Mouse (Mus musculus): ENCODE measurements around the gene Gm42878. TPM values are rescaled to one million over a fixed set of nuclear protein-coding genes. Genes with fewer than 3 reads are reported as not detected.

The Gm42878 gene
- total RNA-seq (2022): 1 to 10 TPM in 1 of 4 experiments, not detected in 3; 1.5 TPM

DNA sequence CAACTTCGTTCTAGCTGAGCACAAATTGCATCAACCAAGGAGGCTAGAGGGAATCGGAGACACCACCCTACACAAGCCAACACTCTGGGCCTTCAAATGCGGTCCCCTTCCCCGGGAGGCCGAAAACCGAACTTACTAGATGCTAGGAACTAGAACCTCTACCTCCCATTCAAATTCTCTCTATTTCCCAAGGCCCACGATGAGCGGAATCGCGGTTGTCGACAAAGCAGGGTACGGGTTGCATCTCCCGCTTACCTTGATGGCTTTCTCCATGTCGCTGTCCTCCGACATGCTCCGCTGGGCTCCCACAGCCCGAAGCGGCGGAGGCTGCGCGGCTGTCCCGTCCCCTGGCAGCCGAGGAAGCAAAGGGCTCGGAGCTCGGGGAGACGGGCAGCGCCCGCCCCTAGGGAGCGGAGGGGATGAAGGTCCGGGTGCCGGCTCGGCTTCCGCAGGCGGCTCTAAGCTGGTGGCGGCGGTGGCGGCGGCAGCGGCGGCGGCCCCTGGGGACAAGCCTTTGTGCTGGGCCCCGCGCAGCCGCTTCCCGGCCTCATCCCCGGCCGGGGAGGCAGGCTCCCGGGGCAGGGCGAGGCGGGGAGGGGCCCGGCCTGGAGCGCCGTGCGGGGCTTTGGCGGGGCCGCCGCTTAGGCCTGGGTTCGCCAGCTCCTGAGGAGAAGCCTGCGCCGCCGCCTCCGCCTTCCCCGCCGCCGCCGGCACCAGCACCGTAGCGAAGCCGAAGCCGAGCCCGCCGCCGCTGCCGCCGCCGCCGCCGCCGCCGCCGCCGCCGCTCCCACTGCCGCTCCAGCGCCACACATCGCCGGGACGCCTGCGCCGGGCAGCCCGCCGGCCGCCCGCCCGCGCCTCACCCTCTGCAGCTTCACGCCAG lies at the start of gene Gm42878, which contains the start of gene Adam1a:
Gm42878 (minus strand) TSS at position 573 of the 883 bp plus-strand sequence.
Adam1a (minus strand) TSS at position 573 of the 883 bp plus-strand sequence.
- DNase-seq (ENCODE audit: low spot score in 2 of 2): no peak

DNA sequence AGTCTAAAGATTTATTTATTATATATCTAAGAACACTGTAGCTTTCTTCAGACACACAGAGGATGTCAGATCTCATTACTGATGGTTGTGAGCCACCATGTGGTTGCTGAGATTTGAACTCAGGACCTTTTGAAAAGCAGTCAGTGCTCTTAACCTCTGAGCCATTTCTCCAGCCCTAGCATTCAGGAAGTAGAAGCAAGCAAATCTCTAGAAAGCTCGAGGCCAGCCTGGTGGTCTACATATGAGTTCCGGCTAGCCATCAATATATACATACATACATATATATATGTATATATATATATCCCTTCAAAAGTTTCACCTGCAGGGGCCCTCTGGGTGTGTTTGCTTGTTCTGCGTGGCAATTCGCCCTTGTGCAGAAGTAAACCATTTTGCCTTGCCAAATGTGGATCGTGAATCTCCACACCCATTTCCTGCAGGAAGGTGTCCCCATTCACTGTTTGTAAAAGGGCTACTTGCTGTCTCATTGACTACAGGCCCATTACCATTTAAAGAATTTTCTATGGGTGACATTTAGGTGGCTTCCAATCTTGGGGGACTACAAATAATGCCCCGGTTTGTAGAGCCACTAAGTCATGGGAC lies 49.5 kb upstream of the Gm42878 start:
- DNase-seq (ENCODE audit: low spot score in 2 of 2): no peak

DNA sequence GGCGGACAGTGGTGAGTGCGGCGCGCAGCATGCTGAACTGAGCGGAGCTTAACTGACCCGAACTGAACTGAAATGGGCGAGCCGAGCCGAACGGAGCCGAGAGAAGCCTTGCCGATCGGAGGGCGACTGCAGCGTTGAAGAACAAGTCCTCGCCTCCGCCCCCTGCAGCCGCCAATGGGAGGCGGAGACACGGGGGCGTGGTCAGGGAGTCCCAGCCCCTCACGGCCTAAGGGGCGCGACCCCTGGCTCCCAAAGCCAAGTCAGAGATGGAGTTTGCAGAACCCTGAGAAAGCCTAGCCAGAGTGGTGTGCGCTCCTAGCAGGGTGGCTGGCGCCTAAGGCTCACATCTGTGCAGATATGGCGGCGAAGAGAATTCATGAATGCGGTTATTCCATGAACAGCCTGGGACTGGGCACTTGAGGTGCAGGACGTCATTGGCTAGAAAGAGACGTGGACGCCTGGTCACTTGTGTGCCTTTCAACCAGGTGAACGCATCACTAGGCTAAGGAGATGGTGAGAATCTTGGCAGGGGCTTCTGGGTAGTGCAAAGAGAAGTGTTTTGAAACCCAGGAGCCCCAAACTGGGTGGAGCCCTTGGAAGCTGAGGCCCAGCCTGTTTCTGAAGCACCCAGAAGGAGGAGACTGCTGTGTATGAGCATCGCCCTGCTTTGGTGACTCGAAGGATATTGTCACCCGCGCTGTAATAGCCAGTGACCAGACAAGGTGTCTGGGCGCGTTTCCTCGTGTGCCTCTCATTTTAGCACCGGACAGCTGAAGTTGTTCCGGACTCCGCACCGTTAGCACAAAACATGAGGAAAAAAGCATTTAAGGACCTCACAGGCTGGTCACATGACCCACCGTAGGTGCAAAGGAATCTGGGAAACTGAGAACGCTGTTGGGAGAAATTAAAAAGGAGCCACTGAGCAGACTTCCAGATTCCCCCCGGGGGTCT lies 48.4 kb upstream of the Gm42878 start, which contains the start of gene Aldh2:
Aldh2 (minus strand) TSS at position 374 of the 951 bp plus-strand sequence.
- peak; percentile 71 to 74 for DNase-seq (ENCODE audit: low spot score in 2 of 2)

DNA sequence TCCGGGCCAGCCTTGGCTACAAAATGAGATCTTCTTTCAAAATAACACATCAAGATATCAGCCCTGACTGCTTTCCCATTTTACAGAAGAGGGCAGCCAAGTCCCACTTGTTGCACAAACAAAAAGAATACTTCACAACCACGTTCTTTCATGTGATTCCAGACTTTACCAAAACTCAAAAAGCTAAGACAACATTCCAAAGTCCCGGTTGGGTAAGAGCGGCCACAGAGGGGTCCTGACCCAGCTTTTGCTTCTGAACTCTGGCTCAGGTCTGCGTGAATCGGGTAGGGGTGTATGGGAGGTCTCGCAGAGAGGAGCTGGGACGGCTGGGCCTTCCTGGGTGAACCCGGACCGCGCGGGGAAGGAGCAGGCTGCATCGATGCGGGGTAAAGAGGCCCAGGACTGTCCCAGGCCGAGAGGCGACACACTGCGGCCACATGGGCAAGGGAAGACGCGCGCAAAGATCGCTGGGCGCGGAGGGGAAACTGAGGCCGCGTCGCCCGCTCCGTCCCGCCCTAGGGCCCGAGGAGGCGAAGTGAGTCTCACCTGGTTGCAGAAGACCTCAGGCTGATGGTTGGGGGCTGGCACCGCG lies 47.6 kb upstream of the Gm42878 start:
- DNase-seq (ENCODE audit: low spot score in 2 of 2): no peak

DNA sequence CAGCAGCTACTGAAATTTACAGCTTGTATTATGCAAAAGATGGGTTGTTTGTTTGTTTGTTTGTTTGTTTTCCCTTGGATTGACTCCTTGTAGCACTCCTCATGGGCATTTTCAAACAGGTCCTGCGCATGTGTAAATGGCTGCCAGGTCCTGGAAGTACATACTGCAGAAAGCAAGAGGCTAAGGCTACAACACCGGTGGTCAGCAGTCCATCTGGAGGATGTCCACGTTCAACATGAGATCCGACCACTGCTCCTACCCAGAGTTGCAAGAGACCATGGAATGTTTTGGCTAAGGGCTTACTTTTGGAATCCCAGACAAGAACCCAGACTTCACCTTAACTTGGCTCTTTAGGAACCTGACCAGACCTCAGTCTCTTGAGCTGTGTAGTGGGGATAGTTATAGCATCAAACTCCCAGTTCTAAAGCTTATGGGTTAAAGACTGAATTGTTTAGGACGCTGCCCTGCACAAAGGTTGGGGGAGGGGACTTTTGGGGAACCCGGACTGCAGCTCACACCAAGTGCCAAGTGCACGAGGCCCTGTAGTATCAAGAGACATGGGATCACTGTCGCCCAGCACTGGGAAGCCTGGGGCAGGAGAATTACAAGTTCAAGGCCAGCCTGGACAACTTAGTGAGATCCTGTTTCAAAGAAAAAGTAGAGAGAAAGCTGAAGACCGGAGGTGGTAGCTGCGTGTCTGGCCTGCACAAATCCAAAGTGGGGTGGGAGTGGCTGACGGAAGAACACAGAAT lies 47.0 kb upstream of the Gm42878 start:
- DNase-seq (ENCODE audit: low spot score in 2 of 2): no peak

DNA sequence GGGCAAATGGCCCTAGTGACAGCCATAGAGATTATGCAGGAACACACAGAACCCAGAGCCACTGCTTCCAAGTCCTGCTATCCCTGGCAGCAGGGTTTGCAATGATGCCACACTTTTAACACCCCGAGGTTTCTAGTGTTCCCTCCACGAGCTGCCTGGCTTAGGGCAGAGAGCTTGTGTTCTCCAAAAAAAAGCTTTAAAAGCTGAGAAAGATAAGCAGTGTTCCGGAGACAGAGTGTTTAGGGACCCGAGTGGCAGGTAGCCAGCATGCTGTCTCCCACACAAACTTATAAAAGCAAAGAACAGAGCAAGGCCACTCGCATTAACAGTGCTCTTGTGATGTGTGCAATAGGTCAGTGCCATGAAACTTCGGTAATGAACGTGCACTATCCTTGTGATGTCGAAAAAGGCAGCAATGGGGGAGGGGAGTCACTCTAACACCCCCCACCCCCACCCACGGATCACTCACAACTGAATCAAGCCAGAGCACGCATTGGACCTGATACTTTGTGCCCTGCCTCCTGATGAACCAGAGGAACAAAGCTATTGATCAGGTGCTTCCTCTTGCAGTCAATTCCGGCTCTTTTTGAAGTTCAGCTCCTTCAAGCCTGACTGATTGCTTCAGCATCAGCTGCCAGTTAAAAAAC lies 46.3 kb upstream of the Gm42878 start:
- no peak for DNase-seq (ENCODE audit: low spot score in 2 of 2)

DNA sequence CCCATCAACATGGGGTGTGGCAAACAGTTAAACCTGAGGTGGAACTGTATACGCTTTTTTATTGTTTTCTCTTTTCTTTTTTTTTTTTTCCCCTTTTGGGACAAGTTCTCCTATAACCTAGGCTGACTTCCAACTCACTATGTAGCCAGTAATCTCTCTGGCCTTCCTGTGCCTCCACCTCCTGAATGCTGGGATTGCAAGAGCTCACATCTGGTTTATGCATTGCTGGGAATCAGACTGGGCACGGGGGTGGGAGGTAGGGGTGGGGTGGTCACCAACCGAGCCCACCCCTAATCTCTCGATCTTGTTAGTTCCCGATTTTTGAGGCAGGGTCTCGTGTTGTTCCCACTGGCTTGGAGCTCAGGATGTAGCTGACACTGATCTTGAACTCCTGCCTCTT lies 44.6 kb upstream of the Gm42878 start:
- DNase-seq (ENCODE audit: low spot score in 2 of 2): no peak

DNA sequence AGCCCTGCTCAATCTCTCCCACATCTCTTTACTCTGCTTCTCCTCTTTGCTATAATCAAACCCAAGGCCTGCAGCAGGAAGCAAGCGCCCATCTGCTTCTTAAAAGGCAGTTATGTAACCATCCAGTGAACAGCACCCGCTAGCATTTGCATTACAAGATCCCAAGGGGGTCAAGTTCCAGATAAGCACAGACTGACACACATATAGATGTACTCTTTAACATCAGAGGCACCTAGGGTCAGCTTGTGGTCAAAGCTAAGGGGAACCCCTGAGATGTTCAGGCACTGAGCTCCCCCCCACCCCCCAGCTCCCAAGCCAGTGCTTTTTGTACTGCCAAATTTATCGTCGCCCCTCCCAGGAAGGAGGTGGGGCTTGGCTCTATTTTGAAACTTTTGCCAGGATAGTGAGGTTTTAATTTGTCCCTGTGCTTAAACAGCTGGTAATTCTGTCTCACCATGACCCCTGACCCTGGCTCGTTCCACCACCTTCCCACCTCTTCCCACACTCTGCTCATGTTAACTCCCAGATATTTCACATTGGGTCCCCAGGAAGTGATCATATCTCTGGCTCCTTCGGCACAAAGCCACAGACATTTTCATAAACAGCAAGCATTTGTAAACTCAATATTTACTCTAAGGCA lies 41.2 kb upstream of the Gm42878 start:
- DNase-seq (ENCODE audit: low spot score in 2 of 2): peak; percentile 71 to 72

DNA sequence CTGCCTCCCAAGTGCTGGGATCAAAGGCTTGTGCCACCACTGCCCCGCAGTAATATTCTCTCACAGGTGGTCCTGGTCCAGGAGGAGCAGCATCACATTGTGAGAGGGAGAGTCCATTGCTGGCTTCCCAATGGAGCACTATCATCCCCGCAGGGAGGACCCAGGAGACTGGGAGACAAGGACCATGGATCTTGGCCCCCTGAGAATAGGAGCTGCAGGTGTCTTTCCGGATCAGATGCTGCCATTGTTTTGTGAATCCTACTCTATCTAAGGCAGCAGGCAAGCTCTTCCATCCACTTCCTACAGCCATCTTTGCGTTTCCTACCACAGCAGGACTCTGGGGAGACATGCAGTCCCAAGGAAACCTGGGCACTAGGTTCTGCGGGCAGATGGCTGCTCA lies 40.4 kb upstream of the Gm42878 start:
- no peak for DNase-seq (ENCODE audit: low spot score in 2 of 2)

DNA sequence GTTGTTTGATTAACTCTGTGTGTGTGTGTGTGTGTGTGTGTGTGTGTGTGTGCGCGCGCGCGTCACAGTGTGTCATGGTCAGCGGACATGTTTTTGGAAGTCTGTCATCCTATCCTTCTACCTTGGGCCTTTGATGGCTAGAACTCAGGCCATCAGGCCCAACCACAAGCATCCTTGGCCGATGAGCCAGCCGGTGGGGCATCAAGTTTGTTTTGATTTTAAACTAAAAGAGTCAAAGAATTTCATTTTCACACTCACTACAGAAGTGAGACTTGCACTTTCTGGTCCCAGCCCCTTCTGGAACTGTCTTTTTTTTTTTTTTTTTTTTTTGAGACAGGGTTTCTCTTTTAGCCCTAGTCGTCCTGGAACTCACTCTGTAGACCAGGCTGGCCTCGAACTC lies 39.7 kb upstream of the Gm42878 start:
- DNase-seq (ENCODE audit: low spot score in 2 of 2): no peak

DNA sequence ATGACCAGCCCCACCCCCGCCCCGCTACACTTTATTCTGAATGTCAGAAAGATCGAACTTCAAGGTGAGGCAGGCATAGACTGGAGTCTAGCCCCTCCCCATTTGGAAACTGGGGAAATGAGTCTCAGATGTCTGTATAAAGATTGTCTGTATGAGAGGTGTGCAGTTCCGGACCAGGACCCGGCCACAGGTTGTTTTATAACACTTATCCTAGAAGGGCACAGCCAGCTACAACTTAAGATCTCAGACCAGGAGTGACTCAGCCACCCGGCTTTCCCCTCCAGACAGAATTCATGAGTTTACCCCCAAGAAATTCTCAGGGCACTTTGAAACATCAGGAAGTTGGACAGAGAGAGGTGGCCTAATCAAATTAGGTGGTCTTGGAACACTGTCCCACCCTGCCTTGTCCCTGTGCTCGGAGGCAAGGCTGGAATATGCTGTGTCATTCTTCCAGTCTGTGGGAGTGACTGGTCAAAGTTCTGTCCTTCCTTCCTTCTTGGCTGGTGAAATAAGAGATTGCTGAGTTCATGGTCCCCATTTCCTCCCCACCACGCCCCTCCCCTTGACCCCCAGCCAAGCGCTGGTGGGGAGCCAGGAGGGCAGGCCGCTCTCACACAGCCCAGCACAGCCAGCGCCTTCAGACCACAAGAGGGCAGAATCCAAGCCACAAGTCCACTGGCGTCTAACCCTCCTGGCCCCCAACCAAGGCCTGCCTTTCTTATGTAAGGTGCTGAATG lies 38.7 kb upstream of the Gm42878 start:
- peak; percentile 69 to 74 for DNase-seq (ENCODE audit: low spot score in 2 of 2)

DNA sequence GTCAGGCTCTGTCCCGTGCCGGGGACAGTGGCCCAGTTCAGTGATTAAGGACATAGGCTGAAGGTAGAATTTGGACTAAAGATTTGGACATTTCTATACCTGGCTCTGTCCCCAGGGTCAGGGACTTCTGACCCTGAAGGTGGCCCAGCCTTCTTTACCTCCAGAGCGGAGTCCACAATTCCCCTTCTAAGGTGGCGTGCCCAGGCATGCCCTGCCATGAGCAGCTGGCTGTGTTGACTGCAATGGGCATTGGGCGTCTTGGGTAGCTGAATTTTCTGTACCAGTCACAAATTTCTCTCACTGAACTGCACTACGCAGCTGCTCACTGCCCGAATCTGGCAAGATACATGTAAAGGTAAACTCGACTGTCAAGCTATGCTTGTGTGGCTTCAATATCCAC lies 36.7 kb upstream of the Gm42878 start:
- DNase-seq (ENCODE audit: low spot score in 2 of 2): no peak

DNA sequence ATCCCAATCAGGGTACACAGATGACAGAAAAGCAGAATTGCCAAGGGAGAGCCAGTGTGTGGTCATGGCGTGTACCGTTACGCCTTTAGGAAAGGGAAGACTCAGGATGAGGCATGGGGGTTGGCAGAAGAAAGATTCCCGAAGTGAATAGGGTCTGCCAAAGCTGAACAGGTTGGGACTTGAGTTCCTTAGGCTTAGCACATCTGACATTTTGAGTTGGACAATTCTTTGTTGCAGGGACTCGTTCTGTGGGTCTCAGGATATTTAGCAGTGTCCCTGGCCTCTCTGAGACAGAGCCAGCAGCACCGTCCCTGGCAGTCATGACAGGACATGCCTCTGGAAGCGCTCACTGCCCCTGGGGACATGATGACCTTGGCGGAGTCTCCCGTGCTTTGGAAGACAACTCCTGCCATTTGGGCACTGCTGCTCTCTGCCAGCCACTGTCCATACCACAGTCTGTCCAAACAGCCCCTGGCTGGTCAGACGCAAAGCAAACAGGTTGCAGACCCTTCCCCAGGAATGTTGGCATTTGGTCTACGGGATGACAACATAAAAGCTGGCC lies 31.7 kb upstream of the Gm42878 start:
- no peak for DNase-seq (ENCODE audit: low spot score in 2 of 2)

DNA sequence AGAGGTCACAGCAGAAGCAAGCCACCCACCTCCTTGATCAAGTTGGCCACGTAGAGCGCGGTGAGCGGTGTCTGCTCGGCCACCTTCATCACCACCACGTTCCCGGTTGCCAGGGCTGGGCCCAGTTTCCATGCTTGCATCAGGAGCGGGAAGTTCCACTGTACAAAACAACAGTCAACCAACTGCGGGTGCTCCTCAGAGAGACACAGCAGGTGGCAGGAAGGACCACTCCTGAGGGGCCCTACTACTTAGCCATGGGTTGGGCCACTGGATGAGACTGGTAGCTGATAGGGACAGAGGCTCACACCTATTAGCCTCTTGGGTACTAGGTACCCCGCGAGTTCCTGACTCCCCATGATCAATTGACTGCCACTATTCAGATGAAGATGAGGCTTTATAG lies 30.6 kb upstream of the Gm42878 start:
- no peak for DNase-seq (ENCODE audit: low spot score in 2 of 2)

DNA sequence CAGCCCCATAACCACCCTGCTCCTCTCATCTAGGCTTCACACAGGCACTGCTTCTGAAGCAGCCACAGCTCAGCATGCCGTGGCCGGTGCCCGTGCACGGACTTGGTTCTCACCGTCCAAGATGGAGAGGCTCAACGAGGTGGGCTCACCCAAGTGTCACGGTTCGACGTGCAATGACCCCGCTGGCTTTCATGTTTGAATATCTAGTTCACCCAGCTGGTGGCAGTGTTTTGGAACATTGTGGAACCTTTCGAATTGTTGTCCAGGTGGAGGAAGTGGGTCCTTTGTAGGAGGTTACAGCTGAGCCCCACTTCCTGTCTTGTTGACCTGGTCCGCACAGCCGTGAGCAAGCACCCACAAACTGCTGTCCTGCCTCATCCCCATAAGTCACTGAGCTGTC lies 28.9 kb upstream of the Gm42878 start:
- DNase-seq (ENCODE audit: low spot score in 2 of 2): no peak

DNA sequence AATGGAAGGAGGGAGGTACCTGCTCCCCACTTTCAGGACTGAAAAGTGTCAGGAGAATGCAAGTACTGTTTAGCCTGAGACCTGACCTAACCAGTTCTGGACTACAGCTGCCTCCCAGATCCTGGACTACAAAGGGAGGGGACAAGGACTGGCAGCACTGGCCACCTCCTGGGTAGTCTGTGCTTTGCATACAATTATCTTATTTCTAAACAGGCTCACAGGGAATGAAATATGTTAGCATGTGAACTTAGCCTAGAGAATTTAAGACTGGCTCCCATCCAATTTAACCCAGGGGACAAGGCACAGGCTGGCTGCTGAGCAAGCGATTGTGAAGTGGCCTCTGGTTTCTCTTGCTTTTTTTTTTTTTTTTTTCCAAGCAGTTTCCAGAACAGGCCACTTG lies 25.5 kb upstream of the Gm42878 start:
- no peak for DNase-seq (ENCODE audit: low spot score in 2 of 2)

DNA sequence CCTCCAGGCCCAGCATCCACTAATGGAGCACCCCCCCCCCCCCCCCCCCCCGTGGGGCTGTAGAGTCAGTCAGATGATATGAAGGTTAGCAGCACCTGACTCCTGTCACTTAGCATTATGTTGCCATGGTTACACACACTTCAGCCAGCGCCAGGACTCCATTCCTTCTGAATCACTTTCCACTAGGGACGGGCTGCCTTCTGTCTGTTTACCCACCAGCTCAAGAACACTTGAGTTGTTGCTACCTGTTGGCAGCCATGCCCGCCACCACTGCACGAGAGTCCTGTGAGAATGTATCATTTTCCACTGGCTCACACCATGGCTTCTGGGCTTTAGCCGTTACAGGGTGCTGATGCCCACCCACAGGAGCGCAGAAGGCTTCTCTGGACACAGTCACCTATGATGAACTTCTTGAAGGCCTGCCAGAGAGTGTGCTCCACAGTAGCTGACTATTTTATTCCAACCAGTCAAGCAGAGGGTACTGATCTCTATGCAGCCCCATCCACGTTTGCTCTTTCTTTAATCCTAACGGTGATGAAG lies 24.7 kb upstream of the Gm42878 start:
- DNase-seq (ENCODE audit: low spot score in 2 of 2): no peak

DNA sequence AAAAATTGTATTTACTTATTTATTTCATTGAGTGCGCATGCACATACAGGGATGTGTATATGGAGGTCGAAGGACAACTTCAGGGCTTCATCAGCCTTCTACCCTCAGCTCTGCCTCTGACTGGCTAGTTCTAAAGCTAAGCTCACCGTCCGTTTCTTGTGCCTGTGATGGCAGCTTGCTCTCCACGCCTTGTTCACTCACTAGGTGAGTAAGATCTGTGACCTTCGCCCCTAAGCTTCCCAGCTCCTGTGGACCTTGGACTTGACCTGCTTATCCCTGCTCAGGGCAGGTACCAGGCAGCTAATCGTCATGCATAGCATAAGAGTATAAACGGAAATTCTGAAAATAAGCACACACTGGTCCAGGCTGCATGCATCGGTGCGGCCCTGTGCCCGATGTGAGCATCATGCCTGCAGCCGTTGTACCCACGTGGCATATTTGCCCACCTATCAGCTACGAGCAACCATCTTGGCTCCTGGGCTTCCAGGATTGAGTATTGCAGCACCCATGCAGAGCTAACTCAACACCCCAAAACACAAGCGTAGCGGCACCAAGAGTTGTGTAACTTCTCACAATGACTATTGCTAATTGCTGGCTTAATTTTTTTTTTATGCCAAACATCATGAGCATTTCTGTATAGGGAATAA lies 20.9 kb upstream of the Gm42878 start:
- DNase-seq (ENCODE audit: low spot score in 2 of 2): no peak
